Mouse (Mus musculus): ENCODE data around the gene Rgs6.

Rgs6 gene

DNA sequence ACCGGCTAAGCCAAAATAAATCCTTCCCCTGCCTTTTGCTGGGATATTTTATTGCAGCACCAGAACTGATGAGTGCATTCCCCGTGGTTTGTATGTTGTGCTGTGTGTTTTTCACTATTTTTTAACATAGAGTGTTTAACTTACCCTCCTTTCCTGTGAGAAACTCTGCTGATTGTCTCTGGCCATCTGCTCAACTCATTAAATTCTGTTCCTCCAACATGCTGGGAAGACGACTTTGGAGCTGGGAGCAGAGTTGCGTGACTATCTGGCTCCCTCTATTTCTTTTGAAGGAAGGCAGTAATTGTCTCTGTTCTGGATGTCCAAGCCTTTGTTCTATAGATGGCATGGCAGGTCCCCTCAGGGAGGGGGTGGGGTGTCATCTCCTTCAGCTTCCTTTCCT lies 408.7 kb downstream of the Rgs6 start:
- ChIA-PET POLR2A (interaction anchor here in 1 of 4 experiments (0.6 kb wide), 1 partner anchor 563 kb away, joined by 3 read pairs; no protein-coding TSS in a partner anchor), CTCF (no interaction called here)

DNA sequence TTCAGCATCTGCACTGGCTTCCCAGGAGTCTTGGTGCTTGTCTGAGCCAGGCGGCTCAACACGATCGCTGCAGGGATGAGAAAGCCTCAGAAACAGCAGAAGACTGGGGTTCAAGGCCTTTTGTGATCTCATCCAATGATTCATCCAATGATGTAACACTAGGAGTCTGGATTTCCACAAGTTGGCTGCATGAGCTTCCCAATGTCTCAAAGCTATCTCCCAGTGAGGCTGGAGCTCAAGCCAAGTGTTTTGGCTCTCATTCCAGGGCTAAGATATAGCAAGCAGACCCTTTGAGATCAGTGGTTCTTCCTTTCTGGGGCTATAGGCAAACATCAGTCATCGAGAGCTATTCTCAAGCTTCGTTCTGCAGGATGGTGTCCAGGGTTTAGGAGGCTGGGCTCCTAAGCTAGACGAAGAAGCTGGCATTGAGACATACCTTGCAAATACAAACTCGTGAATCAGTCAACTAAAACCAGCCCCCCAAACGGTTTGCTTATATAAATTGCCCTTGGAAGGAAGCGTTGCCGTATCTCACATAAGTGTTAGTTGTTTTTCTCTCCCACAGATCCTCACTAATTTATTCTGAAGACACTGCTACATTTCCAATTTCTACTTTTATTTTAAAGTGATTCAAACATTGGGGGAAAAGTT lies 410.7 kb downstream of the Rgs6 start:
- CTCF ChIA-PET = no interaction called here
- POLR2A ChIA-PET = no interaction called here

DNA sequence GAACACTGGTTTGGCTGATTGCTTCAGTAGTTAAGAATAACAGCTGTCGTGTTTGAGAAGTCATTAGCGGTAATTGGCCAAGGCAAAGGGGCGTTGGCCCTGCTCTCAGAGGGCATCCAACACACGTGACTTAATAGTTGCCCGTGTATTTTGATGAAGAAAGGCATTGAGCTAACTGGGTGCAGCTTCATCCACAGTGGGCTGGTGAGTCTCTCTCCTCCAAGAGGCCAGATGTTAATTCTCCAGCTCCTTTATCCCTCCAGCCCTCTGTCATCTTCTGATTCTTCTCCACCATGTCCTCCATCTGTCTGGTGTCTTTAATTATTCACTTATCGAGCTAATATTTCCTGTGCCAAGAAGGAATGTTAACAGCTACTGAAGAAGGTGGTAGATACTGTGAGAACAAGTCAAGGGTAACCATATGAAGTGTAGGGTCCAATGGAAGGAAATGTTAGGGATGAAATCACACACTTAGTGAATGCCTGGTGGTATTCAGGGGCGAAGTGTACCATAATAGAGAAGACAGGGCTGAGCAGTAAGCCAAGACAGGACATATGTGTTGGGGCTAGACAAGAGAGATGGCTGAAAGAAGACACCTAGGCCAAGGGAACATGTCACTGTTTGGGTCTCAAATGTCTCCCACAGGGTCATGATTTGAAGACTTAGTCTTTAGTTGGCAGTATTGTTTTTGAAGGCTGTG lies 411.4 kb downstream of the Rgs6 start:
- CTCF ChIA-PET = no interaction called here
- POLR2A ChIA-PET = no interaction called here

DNA sequence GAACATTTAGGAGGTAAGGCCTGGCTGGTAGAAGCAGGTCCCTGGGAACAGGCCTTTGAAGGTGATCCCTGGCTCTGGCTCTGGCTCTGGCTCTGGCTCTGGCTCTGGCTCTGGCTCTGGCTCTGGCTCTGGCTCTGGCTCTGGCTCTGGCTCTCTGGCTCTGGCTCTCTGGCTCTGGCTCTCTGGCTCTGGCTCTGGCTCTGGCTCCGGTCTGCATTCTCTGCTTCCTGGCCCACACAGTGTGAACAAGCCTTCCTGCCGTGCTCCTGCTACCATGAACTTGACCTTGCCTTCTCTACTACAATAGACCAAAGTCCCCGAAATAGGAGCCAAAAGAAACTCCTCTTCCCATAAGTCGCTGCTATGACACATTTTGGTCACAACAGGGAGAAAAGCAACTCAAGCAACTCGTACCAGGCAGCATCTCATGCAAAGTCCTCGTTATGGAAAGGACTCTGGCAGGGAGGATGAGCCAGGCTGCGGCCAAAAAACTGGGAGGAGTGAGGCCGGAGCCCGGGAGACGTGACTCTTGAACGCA lies 412.0 kb downstream of the Rgs6 start:
- POLR2A ChIA-PET = no interaction called here
- CTCF ChIA-PET = no interaction called here

DNA sequence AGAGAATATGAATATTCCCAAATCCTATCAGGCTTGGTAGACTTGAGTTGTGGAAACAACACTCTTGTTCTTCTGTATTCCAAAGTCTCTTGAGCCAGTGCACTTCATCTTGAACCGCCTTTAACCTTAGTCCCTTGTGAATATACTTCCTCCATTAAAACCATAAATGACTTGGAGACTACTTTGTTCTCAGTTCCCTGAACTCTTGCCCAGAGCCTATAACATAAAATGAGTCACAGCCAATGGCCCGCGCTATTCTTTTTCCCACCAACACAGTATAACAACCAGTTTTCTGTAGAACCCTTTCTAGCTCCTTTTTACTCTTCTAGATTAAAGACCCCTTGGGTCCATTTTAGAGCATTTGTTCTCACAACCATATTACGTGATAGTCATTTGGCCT lies 412.9 kb downstream of the Rgs6 start:
- ChIA-PET CTCF (interaction anchor here in 1 of 4 experiments (0.9 kb wide), 1 partner anchor 17 kb away, joined by 3 read pairs; no protein-coding TSS in a partner anchor), POLR2A (interaction anchor here in 1 of 4 experiments (0.7 kb wide), 1 partner anchor 243 kb away, joined by 3 read pairs; no protein-coding TSS in a partner anchor)

DNA sequence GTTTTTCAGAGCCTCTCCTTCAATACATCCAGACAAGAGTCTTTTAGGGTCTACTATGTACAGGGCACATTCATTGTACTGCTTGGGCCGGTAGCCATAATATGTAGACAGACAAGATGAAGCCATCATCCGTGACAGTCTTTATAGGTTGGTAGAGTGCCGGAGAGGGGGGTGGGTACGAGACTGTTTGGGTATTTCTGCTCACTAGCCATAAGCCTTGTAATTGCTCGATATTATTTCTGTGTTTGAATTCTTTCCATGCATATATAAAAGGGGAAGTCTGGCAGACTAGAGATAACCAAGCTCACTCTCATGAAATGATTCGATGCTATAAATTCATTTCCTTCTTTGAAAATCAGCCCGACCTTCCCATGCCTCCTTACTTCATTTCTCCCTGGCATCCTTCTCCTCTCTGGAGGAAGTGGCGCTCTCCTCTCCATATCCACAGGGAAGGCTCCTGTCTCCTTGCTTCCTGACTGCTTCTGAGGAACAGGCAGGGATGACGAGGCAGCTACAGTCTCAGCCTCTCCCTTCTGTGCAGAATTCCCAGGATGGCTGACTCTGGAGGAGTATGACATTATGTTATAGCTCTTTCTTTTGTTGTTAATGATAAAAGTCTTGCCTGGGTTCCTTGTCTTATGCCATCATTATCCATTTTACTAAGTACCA lies 416.1 kb downstream of the Rgs6 start:
- ChIA-PET POLR2A (no interaction called here), CTCF (interaction anchor here in 1 of 4 experiments (0.7 kb wide), 1 partner anchor 14 kb away, joined by 3 read pairs; no protein-coding TSS in a partner anchor)

DNA sequence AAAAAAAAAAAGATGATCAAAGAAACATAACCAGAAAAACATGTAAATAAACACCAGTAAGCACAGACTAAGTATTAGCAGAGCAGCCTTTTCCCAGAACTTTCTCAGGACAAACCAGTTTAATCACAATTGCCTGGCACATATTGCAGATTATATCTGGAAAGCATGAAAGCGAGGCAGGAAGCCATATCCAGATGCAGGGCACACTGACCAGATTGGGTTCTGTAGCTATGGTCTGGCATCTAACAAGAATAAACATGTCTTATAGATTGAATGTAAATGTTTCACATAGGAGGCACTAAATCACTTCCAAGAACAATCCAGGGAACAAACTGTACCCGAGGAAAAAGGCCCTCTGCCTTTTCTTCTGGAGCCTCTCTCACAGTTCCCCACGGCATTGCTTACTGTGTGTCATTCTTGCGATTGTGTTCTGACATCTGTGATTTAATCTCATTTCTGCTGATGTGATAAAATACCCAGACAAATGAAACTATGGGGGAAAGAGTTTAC lies 423.0 kb downstream of the Rgs6 start:
- ChIA-PET CTCF (no interaction called here), POLR2A (interaction anchor here in 1 of 4 experiments (1.0 kb wide), 1 partner anchor 496 kb away, joined by 4 read pairs; no protein-coding TSS in a partner anchor)

DNA sequence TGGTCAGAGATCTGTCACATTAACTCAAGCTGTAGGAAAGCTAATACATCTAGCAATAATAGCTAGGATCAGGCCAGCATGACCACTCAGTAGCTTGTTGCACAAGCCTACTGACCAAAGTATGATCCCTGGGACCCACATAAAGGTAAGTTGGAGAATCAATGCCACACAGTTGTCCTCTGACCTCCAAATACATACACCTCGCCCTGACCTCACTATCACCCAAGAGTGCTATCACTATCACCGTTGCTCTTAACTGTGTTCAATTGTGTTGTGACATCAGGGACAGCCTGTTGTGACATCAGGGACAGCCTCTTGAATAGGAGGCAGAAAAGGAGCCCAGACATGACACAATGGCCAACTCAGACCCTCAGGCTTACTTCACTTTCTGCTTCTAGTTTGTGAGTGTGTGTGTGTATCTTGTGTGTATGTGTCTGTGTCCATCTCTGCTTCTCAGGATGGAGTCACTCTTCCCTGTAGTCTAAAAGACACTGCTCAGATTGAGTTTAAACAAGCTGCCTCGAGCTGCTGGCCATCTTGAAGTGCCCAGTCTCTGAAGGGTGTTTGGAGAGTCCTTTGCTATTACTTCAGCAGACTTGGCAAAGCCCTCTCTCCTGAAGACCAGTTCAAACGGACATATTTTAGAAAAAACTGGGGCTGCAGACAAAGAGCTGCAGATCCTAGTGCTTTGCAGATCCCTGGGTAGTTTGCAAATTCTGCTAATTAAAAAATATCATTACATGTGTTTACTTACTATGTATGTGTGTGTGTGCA lies 426.0 kb downstream of the Rgs6 start:
- ChIA-PET CTCF (no interaction called here), POLR2A (no interaction called here)

DNA sequence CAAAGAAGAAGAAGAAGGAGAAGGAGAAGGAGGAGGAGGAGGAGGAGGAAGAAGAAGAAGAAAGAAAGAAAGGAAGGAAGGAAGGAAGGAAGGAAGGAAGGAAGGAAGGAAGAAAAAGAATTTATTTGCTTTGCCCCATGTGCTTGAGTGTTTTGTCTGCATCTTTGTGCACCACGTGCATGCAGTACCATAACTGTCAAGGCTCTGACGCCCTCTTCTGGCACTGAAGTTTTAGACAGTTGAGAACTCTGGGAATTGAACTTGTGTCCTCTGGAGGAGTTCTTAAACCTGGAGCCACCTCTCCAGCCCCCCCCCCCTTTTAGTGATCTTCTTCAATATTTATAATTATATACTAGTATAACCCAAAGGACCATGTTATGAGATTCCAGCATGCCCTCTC lies 426.8 kb downstream of the Rgs6 start:
- ChIA-PET CTCF (no interaction called here), POLR2A (no interaction called here)

DNA sequence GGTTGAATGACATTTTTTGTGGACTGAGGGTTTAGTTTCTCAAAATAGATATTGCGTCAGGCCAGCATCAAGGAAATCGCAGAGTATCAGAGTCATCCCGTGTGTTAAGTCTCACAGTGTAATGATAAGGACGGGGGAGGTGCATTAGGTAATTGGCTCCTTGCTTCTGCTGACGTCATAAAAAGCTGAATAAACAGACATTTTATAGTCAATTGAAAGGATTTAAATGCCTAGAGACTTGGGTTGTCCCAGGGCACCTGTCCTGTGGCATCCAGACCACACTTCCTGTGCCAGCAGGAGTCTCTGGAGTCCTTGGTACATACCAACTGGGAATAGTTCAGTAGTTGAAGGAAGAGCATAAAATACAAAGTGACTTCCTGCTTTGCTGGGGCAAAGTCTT lies 427.3 kb downstream of the Rgs6 start:
- ChIA-PET CTCF (interaction anchor here in 1 of 4 experiments (1.4 kb wide), 1 partner anchor 517 kb away, joined by 4 read pairs; no protein-coding TSS in a partner anchor), POLR2A (no interaction called here)

DNA sequence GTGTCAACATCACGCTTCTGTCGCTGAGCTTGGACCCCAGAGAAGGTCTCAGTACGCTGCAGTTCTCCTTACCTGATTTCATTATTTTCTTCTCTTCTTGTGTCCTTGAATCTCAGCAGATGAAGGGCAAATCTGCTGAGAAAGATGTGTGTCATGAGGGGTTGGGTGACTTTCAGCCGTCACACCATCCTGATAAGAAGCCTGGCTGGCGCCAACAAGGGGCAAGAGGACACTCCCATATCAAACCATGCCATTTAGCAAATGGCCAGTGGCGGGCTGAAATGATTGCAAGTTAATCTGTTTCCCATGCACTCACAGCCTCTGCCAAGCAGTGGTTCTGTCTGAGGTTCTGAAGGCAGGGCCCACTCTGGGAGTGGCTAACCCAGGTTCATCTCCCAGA lies 428.4 kb downstream of the Rgs6 start:
- POLR2A ChIA-PET = interaction anchor here in 1 of 4 experiments (0.5 kb wide), 1 partner anchor 71 kb away, joined by 3 read pairs; no protein-coding TSS in a partner anchor
- CTCF ChIA-PET = interaction anchor here in 1 of 4 experiments (1.4 kb wide), 1 partner anchor 518 kb away, joined by 4 read pairs; no protein-coding TSS in a partner anchor

DNA sequence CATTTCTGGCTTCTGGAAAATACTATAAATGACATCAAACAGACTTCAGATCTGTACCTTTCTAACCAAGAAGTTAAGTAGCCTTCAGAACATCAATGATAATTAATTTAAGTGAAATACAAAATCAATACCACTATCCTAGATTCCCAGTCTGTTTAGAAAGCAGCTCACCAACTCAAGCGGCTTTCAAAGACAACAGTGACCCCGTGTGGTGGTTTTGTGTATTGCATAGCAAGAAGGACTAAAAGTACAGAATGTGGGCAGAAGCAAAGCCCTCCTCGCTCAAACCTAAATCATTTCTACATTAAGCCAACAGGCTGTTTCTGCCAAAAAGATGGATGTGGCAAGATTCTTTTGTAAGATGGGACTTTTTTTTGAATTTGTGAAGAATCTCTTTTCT lies 429.9 kb downstream of the Rgs6 start:
- CTCF ChIA-PET = interaction anchor here (0.6 to 2.6 kb wide), 27 partner anchors 8 to 1399 kb away, joined by 3 to 14 read pairs (median 4); no protein-coding TSS in a partner anchor
- POLR2A ChIA-PET = interaction anchor here in 2 of 4 experiments (0.6 to 1.0 kb wide), 2 partner anchors 449 to 575 kb away, joined by 6 to 8 read pairs; no protein-coding TSS in a partner anchor

DNA sequence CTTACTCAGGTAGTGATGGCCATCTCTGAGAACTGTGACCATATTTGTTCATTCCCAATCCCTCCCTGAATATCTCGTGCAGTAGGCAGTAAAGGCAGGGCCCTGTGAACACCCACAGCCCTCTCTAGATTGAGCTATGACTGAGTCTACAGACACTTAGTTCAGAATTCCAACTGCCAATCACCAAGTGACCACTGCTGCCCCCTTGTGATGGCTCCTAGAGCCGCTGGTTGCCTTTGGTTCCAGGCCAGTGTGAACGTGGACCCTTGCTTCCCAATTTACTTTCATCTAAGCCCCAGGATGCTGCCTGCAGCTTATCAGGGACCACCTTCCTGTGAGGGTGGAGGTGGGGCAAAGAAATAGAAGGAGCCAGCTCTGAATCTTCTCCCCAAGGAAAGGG lies 438.9 kb downstream of the Rgs6 start:
- ChIA-PET CTCF (interaction anchor here in 1 of 4 experiments (1.7 kb wide), 1 partner anchor 9 kb away, joined by 6 read pairs; no protein-coding TSS in a partner anchor), POLR2A (no interaction called here)

DNA sequence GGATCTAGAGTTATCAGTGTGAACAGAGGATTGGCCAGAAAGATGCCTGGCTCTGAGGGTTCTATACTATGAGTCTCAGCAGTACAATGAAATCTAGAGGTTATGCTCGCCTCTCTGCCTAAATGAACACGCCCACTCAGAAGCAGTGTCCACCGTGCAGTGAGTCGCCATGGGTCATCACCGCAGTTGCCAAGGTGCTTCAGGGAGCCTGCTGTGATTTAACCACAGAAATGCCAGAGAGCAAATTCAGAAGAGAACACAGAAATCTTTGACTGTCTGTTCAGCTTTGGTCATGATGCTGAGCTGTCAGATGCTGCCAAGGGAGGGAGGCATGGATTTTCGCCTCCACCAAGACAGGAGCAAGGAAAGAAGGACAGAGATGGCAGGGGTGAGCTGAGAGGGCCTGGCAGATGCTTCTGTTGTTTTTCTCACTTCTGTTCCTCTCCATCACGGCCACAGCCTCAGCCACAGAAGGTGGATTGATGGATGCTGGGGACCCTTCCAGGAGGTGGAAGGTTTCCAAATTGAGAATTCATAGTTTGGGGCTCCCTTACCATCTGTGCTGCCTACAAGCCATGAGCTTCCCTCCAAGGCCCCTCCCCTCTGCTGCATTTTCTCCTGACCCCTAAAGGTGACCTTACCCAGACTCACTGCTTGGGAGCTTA lies 445.2 kb downstream of the Rgs6 start:
- ChIA-PET POLR2A (interaction anchor here in 1 of 4 experiments (0.6 kb wide), 1 partner anchor 258 kb away, joined by 3 read pairs; no protein-coding TSS in a partner anchor), CTCF (no interaction called here)

DNA sequence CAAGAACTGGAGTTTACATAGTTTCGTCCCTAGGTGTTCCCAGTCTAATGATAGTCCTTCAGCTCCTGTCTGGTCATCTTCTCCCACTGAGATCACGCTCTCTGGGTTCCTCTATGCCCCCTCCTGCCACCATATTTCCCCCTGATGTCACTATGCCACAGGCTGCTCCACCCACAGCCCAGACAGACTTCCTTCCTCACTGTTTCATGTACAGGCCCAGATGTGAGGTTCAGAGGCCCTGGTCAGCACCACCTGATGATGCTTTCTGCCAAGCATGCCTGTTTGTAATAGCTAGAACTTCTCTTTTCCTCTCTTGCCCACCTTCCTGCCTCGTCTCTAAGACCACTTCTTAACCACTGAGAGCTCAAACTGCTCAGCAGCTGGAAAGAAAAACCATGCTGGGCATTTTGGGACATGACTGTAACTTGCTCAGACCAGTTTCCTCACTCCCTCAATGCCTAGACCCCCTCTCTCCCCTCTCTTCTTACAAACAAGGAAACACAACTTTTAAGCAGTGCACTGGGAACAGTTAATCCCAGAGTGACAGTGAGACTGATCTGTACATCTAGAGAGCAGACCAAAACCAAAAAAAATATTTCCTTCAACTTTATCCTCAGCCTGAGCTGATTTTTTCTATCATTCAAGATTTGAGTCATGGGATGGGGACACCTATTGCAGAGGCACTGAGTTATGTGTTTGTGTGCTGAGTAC lies 446.9 kb downstream of the Rgs6 start:
- ChIA-PET POLR2A (interaction anchor here in 2 of 4 experiments (0.5 to 0.6 kb wide), 2 partner anchors 9 to 475 kb away, joined by 3 read pairs; no protein-coding TSS in a partner anchor), CTCF (interaction anchor here in 1 of 4 experiments (0.6 kb wide), 1 partner anchor 549 kb away, joined by 3 read pairs; no protein-coding TSS in a partner anchor)

DNA sequence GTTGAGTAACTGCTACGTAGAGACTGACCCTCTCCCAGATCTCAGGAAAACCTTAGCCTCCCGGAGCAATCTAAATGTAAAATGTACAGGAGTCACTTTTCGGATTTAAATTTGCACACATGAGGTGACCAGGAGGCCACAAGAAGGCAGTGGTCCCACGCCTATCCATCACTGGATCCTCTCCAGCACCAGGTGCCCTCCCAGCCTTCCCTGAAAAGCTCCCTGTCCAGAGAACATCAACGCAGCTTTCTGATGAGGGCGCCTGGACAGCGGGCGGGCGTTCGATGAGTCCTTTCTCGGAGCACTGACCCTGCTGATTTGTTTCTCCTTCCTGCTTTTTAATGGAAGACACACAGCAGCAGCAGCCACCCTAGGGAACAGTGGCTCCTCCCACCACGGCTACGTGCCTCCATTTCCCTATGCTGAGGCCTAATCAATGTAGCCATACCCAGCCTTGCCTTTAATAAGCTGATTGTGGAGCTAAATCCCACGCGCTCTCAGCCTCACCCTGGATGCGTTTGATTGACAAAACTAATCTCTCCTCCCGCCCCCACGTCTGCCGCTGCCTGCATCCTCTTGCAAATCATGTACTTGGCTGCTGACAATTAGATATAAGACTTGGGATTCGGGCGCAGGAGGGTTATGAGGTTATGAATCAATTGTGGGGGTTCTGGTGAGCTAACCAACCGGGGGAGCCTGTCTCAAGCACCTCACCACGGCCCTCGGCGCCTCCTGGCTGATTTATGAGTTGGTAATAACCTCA lies 449.9 kb downstream of the Rgs6 start:
- ChIA-PET POLR2A (interaction anchor here in 1 of 4 experiments (0.7 kb wide), 1 partner anchor 667 kb away, joined by 6 read pairs; no protein-coding TSS in a partner anchor), CTCF (interaction anchor here in 1 of 4 experiments (1.8 kb wide), 1 partner anchor 20 kb away, joined by 5 read pairs; no protein-coding TSS in a partner anchor)

DNA sequence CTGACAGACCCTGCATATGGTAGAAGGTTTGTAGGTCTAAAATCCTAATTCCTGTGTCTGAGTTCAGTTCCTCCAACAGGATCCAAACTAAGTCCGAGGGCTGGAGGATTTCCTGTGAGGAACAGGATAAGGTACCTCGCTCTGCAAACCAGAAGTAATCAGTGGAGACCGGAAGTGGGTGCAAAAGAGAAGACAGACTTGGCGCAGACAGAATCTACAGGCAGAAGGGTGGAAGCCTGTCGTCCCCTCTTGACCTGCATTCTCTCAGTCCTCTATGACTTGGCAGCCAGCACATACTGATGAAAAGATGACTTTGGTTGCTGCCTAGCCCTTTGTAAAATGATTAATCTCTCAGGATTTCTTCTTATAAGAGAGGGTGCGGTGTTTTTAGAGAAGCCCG lies 450.7 kb downstream of the Rgs6 start:
- ChIA-PET POLR2A (no interaction called here), CTCF (interaction anchor here in 1 of 4 experiments (1.8 kb wide), 1 partner anchor 21 kb away, joined by 5 read pairs; no protein-coding TSS in a partner anchor)
